Mouse (Mus musculus): Measurements from ENCODE around the gene Id1.

Id1 gene

GRCm38 (mm10) chr2:152724332-152724723, 11.7 kb upstream of the Id1 start:
- no peak for DNase-seq (ENCODE audit: low spot score)

- no peak for DNase-seq (ENCODE audit: low spot score)
Observed at GRCm38 (mm10) chr2:152725178-152725750, 10.8 kb upstream of the Id1 start.

GRCm38 (mm10) chr2:152726213-152726612, 9.8 kb upstream of the Id1 start:
- DNase-seq (ENCODE audit: low spot score), result no peak

GRCm38 (mm10) chr2:152726751-152727335, 9.2 kb upstream of the Id1 start:
- no peak for DNase-seq (ENCODE audit: low spot score)

- DNase-seq (ENCODE audit: low spot score), result no peak
Observed at GRCm38 (mm10) chr2:152727795-152728510, 8.1 kb upstream of the Id1 start.

- DNase-seq (ENCODE audit: low spot score), result no peak
Observed at GRCm38 (mm10) chr2:152728594-152728993, 7.5 kb upstream of the Id1 start.

- no peak for DNase-seq (ENCODE audit: low spot score)
Observed at GRCm38 (mm10) chr2:152729013-152729635, 6.9 kb upstream of the Id1 start.

- no peak for DNase-seq (ENCODE audit: low spot score)
Observed at GRCm38 (mm10) chr2:152729636-152730020, 6.4 kb upstream of the Id1 start.

- no peak for DNase-seq (ENCODE audit: low spot score)
Observed at GRCm38 (mm10) chr2:152733201-152733600, 2.9 kb upstream of the Id1 start.

- DNase-seq (ENCODE audit: low spot score), result no peak
Observed at GRCm38 (mm10) chr2:152734501-152734900, 1.6 kb upstream of the Id1 start.

GRCm38 (mm10) chr2:152734984-152735383, 1.1 kb upstream of the Id1 start:
- DNase-seq (ENCODE audit: low spot score), result peak; percentile 88

- no peak for DNase-seq (ENCODE audit: low spot score)
Observed at GRCm38 (mm10) chr2:152736748-152737147, 697 bp downstream of the Id1 start.

GRCm38 (mm10) chr2:152737306-152738221, 1.5 kb downstream of the Id1 start:
- DNase-seq (ENCODE audit: low spot score), result no peak

- no peak for DNase-seq (ENCODE audit: low spot score)
Observed at GRCm38 (mm10) chr2:152738341-152738740, 2.3 kb downstream of the Id1 start.

GRCm38 (mm10) chr2:152739031-152739841, 3.2 kb downstream of the Id1 start:
- peak; percentile 75 for DNase-seq (ENCODE audit: low spot score)

- DNase-seq (ENCODE audit: low spot score), result no peak
Observed at GRCm38 (mm10) chr2:152739842-152740260, 3.8 kb downstream of the Id1 start.

GRCm38 (mm10) chr2:152740490-152740889, 4.4 kb downstream of the Id1 start:
- no peak for DNase-seq (ENCODE audit: low spot score)

- no peak for DNase-seq (ENCODE audit: low spot score)
Observed at GRCm38 (mm10) chr2:152741153-152742041, 5.3 kb downstream of the Id1 start.

- peak; percentile 75 for DNase-seq (ENCODE audit: low spot score)
Observed at GRCm38 (mm10) chr2:152742435-152742834, 6.4 kb downstream of the Id1 start.
